Mouse (Mus musculus) Patski (cell line): ENCODE results near the gene Ascl5. TPM values are rescaled to one million over a fixed set of nuclear protein-coding genes. Genes with fewer than 3 reads are reported as not detected.

ENCODE experiments used
- ATAC-seq: fragments of 100-300 bp; one replicate; pipeline ENCODE4 v1.8.0; 2021
- CTCF ChIA-PET: fragments of 350-600 bp; sonication (Branson Sonifier 250); formaldehyde crosslinking; loops from one replicate; lab custom pipeline; 2022; ENCODE audit warnings: inconsistent platforms; lab: Charles Lee
- POLR2A ChIA-PET: fragments of 350-600 bp; sonication (Branson Sonifier 250); formaldehyde crosslinking; loops from one replicate; lab custom pipeline; 2022; ENCODE audit warnings: antibody characterized with exemption, inconsistent platforms; lab: Charles Lee
- DNase-seq: peaks from one replicate; pipeline ENCODE4 v3.0.0-alpha.2; 2011; ENCODE audit warnings: low read depth, low spot score
- H3K27me3 ChIP-seq: fragments of 371-371 bp; one replicate; pipeline ENCODE4 v1.5.1; 2021
- CTCF ChIP-seq: fragments of 100-300 bp; IDR thresholded peaks from one replicate; pipeline ENCODE4 v1.5.1; 2021
- in situ Hi-C: fragments of 300-500 bp; cut with MboI; formaldehyde crosslinking; loops from 3 replicates; pipeline ENCODE4 v1.11.1; 2018; ENCODE audit warnings: low pct_unique_long_range_greater_than_20kb, mixed read lengths
- polyA plus RNA-seq: library from polyadenylated mRNA; unstranded; gene quantifications from one replicate; pipeline ENCODE4 v1.2.3, GENCODE M21; 2021

The Ascl5 gene
- polyA plus RNA-seq, 1 experiment from 2014 or later, result not detected

GRCm38 (mm10) chr1:136051013-136051315 is 360 bp downstream of the Ascl5 start:
- peaks cover 17% of the 10 kb centered on the region for H3K27me3 ChIP-seq
- ATAC-seq (no peak), DNase-seq (no peak)
- ChIA-PET POLR2A (no interaction called here), CTCF (interaction anchor here (0.7 to 3.4 kb wide), 9 partner anchors 10 to 124 kb away, joined by 3 to 13 read pairs (median 4); no protein-coding TSS in a partner anchor)
- in situ Hi-C loops, result no loop called here
- no peak for TF ChIP-seq CTCF

DNA sequence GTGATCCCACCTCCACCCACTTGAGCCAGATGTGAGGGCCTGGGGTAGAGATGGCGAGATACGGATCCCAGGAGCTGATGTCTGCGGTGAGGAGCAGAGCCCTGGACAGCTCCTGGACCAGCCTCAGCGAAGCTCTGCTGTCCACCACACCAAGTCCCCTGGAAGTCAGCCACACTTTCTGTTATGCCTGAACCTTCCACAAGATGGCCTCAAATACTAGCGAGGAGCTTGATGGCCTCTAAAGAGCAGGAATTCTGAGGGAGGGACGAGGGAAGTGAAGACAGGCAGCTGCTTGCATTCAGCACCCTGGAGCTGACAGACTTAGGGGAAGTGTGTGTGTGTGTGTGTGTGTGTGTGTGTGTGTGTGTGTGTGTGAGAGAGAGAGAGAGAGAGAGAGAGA is 861 bp downstream of the Ascl5 start:
- no peak for TF ChIP-seq CTCF
- H3K27me3 ChIP-seq, result peaks cover 17% of the 10 kb centered on the region
- in situ Hi-C loops, result no loop called here
- ATAC-seq (peak; percentile 75), DNase-seq (peak; percentile 49)
- ChIA-PET POLR2A (no interaction called here), CTCF (interaction anchor here (0.7 to 3.4 kb wide), 11 partner anchors 10 to 124 kb away, joined by 3 to 13 read pairs (median 4); no protein-coding TSS in a partner anchor)

GRCm38 (mm10) chr1:136052547-136052946 is 1.9 kb downstream of the Ascl5 start, which contains the start of gene Cacna1s:
Cacna1s (plus strand) TSS chr1:136052750.
- ChIA-PET CTCF (interaction anchor here (1.5 to 1.8 kb wide), 2 partner anchors 12 to 20 kb away, joined by 4 read pairs; no protein-coding TSS in a partner anchor), POLR2A (no interaction called here)
- H3K27me3 ChIP-seq, result peaks cover 17% of the 10 kb centered on the region
- DNase-seq, result no peak
- in situ Hi-C loops, result no loop called here
- TF ChIP-seq CTCF, result no peak
- no peak for ATAC-seq

DNA sequence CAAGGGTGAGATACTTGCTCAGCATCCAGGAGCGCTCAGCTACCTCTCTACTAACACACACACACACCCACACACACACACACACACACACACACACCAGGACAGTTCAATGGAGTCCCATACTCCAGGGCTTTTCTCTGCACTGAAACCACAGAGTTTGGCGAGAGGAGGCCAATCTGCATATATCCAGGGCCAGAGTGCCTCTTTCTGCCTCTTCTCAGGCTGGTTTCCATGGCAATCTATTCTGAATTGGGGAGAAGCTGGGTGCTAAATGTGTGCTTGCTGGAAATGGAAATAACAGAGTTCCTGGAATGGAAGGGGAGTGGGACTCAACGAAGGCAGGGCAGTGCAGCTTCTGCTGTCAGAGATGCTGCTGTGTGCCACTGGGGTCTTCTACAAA is 5.2 kb downstream of the Ascl5 start:
- ATAC-seq (no peak), DNase-seq (no peak)
- in situ Hi-C loops, result no loop called here
- CTCF ChIA-PET, result interaction anchor here (1.2 to 1.6 kb wide), 3 partner anchors 10 to 112 kb away, joined by 3 to 7 read pairs (median 6); no protein-coding TSS in a partner anchor
- POLR2A ChIA-PET, result no interaction called here
- peaks cover 6% of the 10 kb centered on the region for H3K27me3 ChIP-seq
- TF ChIP-seq CTCF, result no peak

DNA sequence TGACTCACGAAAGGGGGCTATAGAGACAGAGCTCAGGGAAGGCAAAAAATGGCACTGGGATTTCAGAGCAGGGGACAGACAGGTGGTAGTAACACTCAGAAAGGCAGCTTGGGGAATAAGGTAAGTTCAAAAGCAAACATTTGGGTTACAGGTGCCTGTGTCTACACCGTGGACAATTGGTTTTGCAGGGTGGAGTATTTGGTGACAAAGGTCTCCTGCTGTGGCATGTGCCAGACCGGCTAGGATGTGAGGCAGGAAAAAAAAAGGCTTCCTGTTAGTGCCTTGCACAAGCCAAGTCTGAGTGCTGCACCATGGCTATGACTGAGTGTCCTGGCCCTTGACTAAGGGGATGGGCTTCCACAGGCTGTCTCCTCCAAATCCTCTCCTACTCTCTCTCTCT is 8.0 kb downstream of the Ascl5 start:
- H3K27me3 ChIP-seq, result peaks cover 3% of the 10 kb centered on the region
- TF ChIP-seq CTCF, result no peak
- CTCF ChIA-PET, result interaction anchor here (1.1 kb wide), 1 partner anchor 9 kb away, joined by 3 read pairs; the partner anchor contains the start of gene Ascl5
- POLR2A ChIA-PET, result no interaction called here
- in situ Hi-C loops, result no loop called here
- ATAC-seq, result no peak
- no peak for DNase-seq

DNA sequence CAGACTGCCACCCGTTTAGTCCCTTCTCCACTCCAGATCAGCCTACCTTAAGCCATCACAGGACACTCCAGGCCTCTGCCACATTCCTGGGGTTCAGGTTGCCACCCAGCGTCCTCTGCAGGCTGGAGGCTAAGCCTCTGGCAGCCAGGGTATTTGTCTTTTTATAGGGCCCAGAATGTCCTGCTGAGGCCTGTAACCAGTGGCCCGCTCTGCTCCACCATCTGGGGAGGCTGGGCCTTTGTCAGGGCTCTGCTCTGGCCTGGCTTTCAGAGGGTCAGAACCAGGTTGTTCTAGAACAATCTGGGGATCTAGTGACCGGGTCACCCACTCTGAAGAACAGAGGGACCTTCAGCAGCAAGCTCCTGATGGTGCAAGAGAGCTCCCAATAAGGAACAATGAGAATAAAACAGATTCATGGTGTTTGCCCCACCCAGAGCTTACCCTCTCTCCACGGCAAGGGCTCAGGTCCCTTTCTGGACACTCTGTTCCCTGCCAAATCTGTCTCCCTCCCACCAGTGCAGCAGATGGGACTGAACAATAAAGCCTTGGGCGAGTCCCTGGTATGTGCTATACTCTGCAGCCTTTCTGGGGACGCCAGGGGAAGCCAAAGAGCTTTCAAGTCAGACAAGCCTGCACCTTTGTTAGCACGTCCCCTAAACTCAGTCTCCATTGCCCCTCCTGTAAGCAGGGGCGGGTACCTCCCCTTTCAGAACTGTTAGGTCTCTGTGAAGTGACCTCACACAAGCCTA is 10.6 kb downstream of the Ascl5 start:
- ATAC-seq (no peak), DNase-seq (no peak)
- POLR2A ChIA-PET, result no interaction called here
- peaks cover 4% of the 10 kb centered on the region for H3K27me3 ChIP-seq
- in situ Hi-C loops, result no loop called here
- TF ChIP-seq CTCF, result no peak
- CTCF ChIA-PET, result interaction anchor here (1.1 kb wide), 1 partner anchor 9 kb away, joined by 3 read pairs; no protein-coding TSS in a partner anchor

- ChIA-PET POLR2A (no interaction called here), CTCF (interaction anchor here (1.1 kb wide), 1 partner anchor 10 kb away, joined by 3 read pairs; no protein-coding TSS in a partner anchor)
- ATAC-seq (no peak), DNase-seq (no peak)
- in situ Hi-C loops, result no loop called here
- H3K27me3 ChIP-seq, result peaks cover 4% of the 10 kb centered on the region
- no peak for TF ChIP-seq CTCF
Observed at GRCm38 (mm10) chr1:136061790-136062141, 11.2 kb downstream of the Ascl5 start.

- ATAC-seq (no peak), DNase-seq (no peak)
- CTCF ChIA-PET, result interaction anchor here (1.0 to 1.6 kb wide), 2 partner anchors 12 to 16 kb away, joined by 3 to 4 read pairs; no protein-coding TSS in a partner anchor
- POLR2A ChIA-PET, result no interaction called here
- no peak for TF ChIP-seq CTCF
- in situ Hi-C loops, result no loop called here
- peaks cover 4% of the 10 kb centered on the region for H3K27me3 ChIP-seq
Observed at GRCm38 (mm10) chr1:136063991-136064390, 13.4 kb downstream of the Ascl5 start.

DNA sequence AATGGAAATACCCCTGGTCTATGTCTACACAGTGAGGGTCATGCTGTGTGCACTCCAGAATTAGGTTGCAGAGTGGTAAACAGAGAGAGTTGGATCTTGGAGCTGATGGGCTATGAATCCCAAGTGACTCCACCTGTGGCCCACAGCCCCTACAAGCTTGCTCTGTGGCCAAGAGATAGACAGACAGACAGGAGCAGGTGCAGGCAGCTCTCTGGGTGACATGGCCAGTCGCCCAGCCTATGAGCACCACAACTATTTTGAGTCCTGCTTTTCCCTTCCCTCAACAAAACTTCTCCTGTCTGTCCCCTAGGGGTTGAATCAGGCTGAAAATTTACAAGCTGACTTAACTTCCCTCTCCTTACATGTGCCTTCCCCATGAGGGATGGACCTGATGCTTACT is 16.0 kb downstream of the Ascl5 start:
- DNase-seq, result no peak
- ChIA-PET CTCF (interaction anchor here (0.7 to 1.0 kb wide), 2 partner anchors 9 to 15 kb away, joined by 3 read pairs; no protein-coding TSS in a partner anchor), POLR2A (interaction anchor here (0.6 kb wide), 1 partner anchor 336 kb away, joined by 3 read pairs; no protein-coding TSS in a partner anchor)
- peaks cover 4% of the 10 kb centered on the region for H3K27me3 ChIP-seq
- ATAC-seq, result no peak
- in situ Hi-C loops, result no loop called here
- no peak for TF ChIP-seq CTCF

DNA sequence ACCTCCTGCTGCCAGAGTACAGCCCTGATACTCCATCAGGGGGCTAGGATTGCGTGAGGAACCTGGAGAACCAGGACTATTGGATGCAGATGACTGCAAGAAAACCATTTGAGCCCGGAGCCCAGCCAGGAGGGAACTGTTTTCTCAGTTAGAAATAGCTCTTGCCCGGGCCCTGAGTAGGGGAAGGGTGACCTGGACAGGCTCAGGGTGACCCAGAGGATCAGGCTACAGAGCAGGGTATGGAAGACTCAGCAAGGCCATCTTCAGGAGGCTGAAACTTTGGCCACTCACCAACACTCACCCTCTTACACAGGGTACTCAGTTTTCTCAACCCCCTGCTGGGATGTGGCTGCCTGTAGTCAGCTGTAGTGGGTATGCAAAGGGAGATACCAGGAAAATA is 17.0 kb downstream of the Ascl5 start:
- ATAC-seq (no peak), DNase-seq (no peak)
- H3K27me3 ChIP-seq, result peaks cover 4% of the 10 kb centered on the region
- TF ChIP-seq CTCF, result no peak
- in situ Hi-C loops, result no loop called here
- ChIA-PET POLR2A (no interaction called here), CTCF (interaction anchor here (1.5 kb wide), 2 partner anchors 18 to 100 kb away, joined by 3 read pairs; partner anchors contain the start of gene Ascl5)

- DNase-seq (no peak), ATAC-seq (peak; percentile 67)
- H3K27me3 ChIP-seq, result peaks cover 6% of the 10 kb centered on the region
- in situ Hi-C loops, result no loop called here
- peak; percentile 92 for TF ChIP-seq CTCF
- ChIA-PET CTCF (interaction anchor here (1.0 kb wide), 2 partner anchors 9 to 113 kb away, joined by 3 read pairs; no protein-coding TSS in a partner anchor), POLR2A (no interaction called here)
Observed at GRCm38 (mm10) chr1:136076086-136076485, 25.5 kb downstream of the Ascl5 start.
